Mouse (Mus musculus) gastrocnemius, adult 18-20 months (tissue): Measurements from ENCODE around the gene Usp32. TPM values are rescaled to one million over a fixed set of nuclear protein-coding genes. Genes with fewer than 3 reads are reported as not detected.

Source experiments
- DNase-seq: peaks from one replicate; pipeline ENCODE4 v3.0.0; 2021; ENCODE audit warnings: low spot score
- total RNA-seq, 2 experiments: library from RNA; stranded (reverse); gene quantifications; 2 replicates each; pipeline ENCODE4 v1.2.3; 2021

Gene Usp32
- total RNA-seq, 2 experiments from 2014 or later, result 11.2 to 12.7 TPM

DNA sequence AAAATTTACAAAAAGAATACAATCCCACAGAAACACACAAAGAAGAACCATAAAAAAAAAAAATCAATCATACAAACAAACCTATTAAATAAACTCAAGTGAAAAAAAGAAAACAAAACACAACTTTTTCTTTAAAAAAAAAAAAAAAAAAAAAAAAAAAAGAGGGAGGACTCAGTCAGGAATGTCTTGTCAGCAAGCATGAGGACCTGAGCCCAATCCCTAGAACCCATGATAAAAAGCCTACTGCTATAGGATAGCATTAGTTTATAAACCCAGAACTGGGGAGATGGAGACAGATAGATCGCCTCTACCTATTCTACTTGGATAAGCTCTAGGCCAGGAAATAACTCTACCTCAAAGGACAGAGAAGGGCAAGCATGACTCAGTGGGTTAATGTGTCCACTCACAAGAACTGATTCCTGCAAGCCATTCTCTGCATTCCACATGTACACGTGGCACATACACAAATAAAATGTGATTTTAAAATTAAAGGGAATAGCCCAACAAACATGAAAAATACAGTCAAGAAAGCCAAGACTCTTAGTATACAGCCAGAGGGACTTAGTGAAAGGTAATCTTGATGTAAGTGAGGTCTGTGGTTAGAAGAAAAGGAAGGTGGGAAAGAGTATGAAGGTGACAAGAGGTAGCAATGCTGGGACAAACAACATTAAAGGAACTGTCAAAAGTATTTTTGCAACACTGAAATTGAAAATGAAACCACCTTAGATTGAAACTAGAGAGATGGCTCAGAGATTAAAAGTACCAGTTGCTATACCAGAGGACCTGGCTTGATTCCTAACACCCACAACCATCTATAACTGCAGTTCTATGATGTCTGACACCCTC is 13.5 kb downstream of the Usp32 start:
- no peak for DNase-seq

DNA sequence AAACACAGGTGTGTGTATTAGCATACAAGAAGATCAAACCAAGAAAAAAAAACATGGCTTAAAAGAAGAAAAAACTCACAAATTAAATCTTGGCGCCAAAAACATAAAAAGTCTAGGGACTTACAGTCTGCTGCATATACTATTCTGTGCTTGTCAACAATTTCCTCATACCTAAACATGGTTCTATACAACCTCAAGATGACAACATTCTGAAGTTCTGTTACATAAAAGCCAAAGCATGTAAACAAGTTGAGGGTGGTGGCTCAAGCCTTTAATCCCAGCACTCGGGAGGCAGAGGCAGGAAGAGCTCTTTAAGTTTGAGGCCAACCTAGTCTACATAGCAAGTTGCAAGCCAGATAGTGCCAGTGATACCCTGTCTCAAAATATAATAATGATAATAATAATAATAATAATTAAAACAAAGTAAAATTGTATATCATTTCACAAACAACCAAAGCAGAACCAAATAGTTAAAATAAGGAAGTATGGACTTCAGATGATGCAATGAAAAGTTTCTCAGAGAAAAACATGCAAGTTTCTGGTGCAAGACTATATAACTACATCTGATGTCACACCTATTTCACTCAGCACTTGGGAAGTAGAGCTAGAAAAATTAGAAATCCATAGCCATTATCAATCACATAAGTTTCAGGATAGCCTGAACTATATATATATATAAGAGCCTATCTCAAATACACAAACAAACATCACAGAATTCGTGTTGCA is 16.5 kb downstream of the Usp32 start:
- DNase-seq, result no peak

DNA sequence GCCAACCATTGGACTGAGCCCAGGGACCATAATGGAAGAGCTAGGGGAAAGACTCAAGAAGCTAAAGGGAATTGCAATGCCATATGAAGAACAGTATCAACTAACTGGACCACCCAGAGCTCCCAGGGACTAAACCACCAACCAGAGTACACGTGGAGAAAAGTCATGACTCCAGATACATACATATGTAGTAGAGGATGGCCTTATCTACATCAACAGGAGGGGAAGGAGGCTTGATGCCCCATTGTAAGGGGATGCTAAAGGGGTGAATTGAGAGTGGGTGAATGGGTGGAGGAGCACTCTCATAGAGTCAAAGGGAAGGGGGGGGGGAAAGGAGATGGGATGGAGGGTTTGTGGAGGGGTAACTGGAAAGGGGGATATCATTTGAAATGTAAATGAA is 17.9 kb downstream of the Usp32 start:
- DNase-seq, result no peak

DNA sequence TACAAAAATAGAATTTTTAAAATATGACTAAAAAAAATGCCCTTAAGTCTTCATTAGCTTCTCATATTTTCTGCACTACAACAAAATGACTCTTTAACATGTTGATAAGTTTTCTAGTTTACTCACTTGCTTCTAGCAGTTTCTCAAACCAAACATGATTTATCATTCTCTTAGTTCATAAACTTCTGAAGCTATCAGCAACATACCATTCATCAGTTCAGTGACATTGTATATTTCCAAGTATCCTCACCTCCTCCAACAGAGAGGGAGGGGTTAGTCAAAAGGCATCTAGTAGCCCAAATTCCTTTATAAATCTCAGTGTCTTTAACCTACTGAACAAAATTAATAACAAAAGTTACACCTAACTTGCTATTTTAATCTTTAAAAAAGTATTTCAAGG is 22.8 kb downstream of the Usp32 start:
- no peak for DNase-seq

DNA sequence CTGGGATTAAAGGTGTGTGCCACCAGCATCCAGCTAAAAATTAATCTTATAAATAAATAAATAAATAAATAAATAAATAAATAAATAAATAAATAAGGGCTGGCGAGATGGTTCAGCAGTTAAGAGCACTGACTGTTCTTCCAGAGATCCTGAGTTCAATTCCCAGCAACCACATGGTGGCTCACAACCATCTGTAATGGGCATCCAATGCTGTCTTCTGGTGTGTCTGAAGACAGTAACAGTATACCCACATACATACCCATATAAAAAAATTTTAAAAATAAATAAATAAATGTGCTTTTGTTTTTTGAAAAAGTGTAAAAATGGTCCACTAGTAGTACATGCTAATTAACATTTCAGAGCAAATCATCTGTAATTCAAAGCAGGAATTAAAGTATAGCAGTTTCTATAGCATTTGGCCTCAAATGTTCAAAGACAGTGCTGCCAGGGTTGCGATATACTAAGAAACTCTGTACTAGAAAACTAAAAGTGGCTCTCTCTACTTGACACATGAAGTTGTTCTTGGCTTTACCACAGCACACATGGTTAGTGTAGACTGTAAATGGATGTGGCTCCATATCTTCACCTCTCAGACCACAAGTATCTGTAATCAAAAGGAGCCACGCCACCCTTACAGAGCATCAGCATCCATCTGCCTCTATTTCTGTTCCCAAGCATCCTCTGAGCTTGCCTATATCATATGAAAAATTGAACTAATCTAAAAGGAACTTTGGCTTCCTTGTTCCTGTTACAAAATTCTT is 23.7 kb downstream of the Usp32 start:
- DNase-seq, result no peak

DNA sequence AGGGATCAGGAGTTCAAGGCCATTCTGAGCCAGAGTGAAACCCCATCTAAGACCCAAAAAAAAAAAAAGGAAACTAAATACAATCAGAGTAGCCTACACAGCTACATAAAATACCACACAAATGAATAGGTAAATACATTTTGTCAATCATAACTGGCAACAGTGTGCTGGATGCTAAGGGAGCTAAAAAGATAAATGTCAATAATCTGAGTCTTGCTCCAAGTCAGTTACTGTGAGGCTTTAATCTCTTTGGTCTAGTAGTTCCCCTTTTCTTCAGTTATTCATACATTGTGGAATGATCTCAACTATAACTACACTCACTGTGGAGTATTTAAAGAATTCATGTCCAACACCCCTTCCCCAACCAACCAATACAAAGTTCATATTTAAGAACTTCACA is 30.0 kb downstream of the Usp32 start:
- no peak for DNase-seq

DNA sequence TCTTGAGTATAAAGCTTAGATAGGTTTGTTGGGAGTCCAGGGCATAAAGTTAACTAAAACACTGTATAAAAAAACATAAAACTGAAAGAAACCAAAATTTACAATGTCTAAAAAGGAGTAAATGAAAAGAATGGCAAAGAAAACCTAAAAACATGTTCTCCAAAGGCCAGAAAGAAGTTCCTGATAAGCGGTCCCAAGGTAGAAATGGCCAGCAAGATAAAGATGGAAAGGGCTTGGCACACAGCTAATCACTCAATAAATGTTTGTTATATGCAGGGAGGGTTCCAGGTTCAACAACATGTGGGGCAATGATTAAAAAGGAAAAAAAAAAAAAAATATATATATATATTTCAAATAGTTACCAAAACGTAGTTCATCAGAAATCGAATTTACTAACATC is 32.7 kb downstream of the Usp32 start:
- no peak for DNase-seq

DNA sequence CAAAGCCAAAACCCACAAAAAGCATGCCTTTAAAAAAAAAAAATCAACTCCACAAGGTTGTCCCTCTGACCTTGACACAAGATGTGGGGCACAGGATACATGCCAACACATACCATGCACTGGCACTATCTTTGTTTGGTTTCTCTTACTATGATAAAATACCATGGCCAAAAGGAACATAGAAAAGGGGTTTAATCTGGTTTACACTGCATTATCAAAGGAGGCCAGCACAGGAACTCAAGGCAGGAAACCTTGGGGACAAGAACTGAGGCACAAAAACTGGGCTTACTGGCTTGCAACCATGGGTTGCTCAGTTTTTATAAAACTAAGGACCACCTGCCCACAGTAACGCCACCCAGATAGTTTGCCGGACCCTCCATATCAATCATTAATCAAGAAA is 34.1 kb downstream of the Usp32 start:
- DNase-seq, result no peak

DNA sequence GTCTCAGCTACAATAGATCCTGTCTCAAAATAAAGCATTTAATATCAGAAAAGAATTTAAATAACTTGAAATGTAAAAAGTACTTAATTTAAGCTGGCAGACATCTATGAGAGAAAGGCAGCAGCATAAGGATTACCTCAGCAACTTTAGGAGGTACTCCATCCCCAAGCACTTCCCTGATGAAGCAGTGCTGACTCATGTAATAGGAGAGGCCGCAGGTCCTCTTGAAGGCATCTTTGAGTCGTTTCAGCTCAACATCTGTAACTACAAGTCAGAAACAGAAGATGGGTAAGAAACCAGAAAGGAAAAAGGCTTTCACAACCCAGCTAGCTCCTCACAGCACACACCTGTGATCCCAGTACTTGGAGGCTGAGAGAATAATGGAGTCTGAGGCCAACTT is 36.2 kb downstream of the Usp32 start:
- DNase-seq, result no peak

DNA sequence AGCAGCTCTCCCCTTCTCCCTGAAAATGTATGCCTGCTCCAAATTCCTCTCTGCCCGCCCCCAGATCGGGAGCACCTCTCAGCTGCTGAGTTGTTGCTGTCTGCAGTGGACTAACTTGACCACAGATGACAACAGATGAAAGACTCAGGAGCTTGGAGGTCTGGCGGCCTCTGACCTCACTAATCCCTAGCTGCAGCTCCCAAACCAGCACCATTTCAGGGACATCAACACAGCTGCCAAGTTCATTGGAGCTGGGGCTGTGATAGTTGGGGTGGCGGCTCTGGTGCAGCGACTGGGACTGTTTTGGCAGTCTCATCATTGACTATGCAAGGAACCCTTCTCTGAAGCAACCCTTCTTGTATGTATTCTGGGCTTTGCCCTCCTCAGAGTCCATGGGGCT is 44.8 kb downstream of the Usp32 start:
- DNase-seq, result no peak

DNA sequence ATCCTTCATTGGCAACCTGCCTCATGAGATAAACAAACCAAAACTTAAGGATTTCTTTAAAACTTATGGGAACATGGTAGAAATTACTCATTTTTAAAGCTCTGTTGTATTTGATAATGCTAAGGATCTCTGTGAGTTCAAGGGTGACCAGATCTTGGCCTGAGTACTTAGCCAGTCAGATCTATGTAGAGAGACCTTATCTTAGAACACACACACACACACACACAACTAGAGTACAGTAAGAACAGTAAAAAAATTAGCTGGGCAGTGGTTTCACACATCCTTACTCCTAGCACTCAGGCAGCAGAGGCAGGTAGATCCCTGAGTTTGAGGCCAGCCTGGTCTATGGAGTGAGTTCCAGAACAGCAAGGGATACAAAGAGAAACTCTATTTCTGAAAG is 53.7 kb downstream of the Usp32 start:
- DNase-seq, result no peak

DNA sequence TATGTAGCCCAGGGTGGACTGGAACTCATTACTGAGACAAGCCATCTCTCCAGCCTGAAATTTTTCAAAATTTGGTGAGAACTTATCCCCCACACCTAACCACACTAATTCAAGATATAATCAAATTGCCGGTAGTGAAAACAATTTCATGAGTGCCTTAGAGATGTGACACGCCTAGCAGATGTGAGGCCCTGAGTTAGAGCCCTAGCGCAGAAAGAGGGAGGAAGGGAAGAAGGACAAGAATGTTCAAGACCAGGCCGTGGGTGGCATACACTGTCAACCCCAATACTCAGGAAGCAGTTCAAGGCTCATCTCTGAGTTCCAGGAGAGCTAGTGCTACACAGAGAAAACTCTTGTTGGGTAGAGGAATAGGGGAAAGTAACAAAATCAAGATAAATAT is 72.1 kb downstream of the Usp32 start:
- no peak for DNase-seq

DNA sequence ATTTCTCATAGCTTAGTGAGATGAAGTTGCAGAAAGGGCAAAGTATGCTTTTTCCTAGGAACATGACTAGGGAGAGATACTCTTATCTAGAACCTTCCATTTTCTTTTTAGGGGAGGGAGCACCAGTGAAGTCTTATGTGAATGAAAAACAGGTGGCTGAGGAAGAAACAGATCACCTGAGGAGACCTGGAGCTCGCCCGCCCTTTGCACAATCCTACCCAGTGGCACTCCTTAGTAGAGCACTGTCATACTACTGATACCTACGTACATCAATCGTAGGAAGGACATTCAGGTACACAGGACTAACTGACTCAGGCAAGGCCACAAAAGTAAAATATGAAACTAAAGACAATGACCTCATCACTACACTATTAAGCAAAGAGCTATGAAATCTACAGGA is 81.4 kb downstream of the Usp32 start:
- DNase-seq, result no peak

DNA sequence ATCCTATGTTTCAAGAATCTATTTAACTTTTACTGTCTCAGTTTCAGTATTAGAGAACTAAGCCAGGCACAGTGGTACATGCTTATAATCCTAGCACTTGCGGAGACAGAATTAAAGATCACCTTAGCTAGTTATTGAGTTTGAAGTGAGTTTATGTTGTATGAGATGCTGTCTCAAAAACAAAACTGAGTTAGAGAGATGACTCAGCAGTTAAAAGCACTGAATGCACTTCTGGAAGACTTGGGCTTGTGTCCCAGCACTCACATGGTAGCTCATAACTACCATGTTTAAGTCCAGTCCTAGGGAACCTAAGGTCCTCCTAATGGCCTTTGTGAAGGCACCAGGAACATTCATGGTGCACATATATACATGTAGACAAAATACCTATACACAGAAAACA is 82.4 kb downstream of the Usp32 start:
- DNase-seq, result no peak

DNA sequence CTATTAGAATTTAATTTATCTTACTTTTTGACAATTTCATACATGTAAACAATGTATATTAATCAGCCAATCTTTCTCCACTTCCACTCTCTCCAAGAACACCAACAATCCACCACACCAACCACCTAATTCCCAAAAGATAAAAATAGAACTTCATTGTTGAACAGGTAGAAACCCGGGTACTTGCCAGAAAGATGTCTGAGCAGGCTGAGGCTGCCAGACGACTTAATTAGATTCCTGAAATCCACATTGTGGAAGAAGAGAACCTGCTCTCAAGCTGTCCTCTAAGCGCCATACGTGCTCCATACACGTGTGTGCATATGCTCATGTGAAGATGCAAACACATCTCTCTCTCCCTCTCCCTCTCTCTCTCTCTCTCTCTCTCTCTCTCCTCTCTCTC is 83.1 kb downstream of the Usp32 start:
- no peak for DNase-seq

DNA sequence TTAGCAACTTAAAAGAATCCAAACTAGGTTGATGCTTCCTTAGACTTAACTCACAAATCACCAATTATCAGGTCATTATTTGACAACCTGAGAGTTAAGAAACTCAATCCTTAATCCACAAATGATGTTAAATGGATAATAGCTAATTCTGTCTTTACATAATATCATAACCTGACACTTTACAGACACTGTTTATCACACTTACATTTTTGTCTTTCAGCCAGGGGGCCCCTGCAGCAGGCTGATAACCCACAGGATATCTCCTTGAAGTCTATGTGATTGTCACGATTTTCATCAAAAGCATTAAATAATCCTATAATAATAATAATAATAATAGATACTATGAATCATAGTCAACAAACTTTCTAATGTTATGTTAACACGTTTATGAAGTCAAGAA is 84.4 kb downstream of the Usp32 start:
- DNase-seq, result no peak

DNA sequence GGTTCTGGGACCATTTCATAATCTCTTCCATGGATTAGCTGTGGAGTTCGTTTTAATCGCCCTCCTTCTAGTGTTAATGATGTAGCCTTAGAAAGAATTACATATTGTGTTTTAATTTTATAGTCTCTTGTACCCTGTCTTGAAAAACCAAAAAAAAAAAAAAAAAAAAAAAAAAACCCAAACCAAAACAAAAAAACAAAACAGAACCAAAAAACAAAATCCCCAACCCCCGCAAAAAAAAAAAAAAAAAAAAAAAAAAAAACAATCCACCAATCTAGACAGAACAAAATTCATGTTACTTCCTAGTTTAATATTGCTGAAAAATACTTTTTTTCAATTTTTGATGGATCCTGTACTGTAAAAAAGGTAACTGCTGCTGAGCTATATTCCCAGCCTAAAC is 100.7 kb downstream of the Usp32 start:
- no peak for DNase-seq

DNA sequence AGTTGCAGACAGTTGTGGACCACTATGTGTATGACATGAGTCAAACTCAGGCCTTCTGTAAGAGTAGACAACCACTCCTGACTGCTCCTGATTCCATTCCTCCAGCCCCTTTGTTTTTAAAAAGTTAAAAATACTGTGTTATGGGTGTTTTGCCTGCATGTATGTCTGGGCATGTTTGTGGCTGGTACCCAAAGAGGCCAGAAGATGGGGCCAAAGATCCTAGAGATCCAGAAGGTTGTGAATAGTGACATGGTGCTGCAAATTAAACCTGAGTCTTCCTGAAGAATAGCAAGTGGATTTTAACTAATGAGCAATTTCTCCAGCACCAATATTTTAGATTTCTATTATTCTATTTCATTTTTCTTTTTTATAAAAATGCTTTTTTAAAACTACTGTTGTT is 126.8 kb downstream of the Usp32 start:
- no peak for DNase-seq

DNA sequence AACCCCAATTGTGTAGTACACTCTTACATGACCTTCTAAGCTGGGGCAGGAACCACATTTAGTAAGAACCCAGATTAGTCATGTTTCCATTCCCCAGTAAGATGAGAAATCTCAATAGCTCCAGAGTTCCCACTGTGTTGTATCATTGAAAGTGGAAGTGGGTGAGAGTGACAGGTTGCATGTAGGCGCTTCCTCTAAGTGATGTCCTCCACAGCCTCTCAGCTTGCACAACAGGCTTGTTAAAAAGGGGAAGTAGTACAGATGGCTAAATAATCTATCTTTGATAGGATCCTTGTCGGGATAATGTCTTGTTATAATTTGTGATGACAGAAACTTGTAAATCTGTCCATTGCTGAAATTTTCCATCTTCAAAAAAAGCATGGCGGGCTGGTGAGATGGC is 136.4 kb downstream of the Usp32 start:
- no peak for DNase-seq

DNA sequence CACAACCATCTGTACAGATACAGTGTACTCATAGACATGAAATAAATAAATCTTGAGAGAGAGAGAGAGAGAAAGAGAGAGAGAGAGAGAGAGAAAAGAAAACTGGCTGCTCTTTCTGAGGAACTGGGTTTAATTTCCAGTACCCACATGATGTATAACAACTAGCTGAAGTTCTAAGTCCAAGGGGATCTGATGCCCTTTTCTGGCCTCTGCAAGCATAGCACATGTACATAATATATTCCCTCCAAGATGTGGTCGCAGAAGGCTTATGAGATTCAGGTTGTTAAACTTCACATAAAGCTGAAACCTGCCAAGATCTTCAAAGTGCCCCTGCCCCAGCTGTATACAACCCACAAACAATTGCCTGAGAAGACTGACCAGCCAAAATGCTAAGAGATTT is 144.7 kb downstream of the Usp32 start:
- no peak for DNase-seq

DNA sequence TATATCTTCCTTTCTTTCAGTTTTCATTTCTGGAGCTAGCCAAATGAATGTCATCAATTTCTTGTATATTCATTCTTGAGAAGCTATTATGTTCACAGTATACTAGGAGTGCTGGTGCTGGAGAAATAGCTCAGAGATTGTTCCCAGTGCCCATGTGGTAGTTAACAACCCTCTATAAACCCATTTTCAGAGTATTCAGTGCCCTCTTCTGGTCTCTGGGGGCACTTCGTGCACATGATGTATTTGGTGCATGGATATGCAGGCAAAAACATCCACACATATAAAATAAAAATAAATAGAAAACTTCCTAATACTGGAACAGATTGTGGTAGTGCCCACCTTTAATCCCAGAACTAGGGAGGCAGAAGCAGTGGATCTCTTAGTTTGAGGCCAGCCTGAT is 147.0 kb downstream of the Usp32 start:
- DNase-seq, result no peak

DNA sequence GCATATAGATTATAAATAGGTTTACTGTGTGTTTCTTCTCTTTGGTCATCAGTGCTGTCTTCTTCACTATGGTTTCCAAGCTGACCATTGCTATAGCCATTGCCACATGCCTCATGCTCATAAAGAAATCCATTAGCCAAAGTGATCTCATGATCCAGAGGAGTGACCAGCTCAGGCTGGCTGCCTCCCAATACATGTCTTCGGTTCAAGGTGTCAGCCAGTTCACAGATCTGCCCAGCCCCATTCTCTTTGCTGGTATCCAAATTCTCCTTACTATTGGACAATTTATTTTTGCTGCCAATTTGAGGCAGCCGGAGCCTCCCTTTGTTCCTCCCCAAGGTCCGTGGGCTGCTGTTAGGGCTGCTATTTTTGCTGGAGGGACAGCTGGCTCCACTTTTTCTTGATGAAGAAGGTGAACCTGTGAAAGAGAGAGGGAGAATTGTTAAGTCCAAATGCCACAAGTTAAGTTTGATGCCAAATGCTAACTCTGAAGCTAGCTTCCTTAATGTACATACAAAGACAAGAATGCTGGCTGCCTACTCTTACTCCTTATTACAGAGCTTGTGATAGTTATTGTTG is 151.5 kb downstream of the Usp32 start:
- no peak for DNase-seq
